Mouse (Mus musculus): ENCODE measurements at regions not wholly inside any gene's neighbourhood (a gene's known extent, or its start where the extent isn't known, plus 50 kb on each side); places are given as distances from the start of the nearest gene placed in this dataset.

DNA sequence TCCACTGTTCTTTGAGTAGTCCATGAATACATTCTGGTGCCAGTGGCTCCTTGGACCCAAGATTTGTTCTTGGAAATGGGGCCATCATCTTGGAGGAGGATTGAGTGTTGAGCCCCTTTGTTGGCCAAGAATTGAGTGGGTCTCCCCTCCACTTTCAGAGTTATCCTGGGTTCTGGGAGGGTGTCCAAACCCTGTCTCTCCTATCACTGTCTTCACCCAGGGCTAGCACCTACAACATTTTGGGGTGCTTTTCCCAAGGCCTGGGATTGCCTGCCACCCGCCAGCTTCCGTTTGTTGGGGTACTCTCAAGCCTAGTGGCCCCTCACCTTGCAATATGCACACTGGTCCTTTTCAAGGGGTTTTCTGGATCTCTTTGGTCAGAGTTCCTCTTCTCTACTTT is 568.8 kb upstream of the Tbl1xr1 start:
- no peak for DNase-seq (ENCODE audit: low spot score in 2 of 2)

- DNase-seq (ENCODE audit: low spot score in 2 of 2) = no peak
These were observed 564.4 kb upstream of the Tbl1xr1 start for GRCm38 (mm10) chr3:21512081-21512480.

DNA sequence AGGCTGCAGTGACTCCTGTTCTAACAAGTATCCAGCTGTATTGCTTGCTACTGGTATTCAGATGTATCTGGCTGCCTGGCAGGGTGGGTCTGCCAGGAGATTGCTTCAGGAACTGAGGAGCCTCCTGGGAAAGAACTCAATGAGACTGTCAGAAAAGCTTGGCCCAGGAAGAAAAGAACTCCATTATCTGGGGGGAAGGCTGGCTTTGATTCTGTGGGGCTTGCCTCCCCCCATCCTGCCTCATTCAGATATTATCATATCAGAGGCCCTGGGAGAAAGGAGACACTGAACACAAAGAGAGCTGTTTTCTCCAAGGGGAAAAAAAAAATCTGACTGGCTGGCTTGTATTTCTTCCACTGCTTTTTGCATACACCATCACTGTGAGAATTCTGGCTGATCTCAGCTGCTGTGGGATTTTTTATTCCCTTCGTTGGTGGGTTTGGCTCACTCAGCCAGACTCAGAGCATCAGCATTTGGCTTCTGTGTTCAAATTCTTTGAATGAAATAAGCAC is 552.0 kb upstream of the Tbl1xr1 start:
- peak; percentile 10 to 28 for DNase-seq (ENCODE audit: low spot score in 2 of 2)

DNA sequence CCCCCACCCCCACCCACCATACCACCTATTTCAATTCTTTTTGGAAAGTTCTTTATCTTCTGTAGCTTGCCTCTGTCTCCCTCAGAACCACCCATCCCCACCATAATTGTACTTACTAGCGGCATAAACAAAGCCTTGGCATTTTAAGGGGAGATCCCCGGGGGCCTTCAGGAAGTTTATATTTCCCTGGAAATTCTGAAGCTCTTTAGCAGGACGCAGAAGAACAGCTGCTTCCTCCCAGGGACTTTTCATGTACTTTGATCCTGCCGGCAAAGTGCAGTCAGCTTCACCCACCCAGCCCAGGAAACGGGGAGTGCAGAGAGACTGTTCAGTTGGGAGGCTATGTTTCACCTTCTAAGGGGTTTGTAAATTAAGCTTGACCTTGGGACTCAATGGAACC is 545.6 kb upstream of the Tbl1xr1 start:
- no peak for DNase-seq (ENCODE audit: low spot score in 2 of 2)

DNA sequence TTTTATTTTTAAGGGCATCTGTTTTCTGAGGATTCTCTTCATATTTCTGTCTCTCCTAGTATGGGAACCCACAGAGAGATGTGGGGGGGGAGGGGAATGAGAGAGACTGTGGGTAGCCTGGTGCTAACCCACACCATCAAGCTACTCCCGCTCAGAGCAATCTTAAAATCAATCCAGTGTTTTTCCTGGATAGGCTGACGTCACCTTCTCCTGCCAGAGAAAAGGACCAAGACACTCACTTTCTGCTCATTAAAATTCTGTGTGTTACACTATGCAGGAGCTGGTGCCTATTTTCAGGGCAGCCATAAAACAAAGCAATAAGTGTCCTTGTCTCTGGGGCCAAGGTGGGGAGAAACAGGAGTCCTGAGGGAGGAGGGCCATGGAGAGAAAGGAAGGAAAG is 537.3 kb upstream of the Tbl1xr1 start:
- no peak for DNase-seq (ENCODE audit: low spot score in 2 of 2)

DNA sequence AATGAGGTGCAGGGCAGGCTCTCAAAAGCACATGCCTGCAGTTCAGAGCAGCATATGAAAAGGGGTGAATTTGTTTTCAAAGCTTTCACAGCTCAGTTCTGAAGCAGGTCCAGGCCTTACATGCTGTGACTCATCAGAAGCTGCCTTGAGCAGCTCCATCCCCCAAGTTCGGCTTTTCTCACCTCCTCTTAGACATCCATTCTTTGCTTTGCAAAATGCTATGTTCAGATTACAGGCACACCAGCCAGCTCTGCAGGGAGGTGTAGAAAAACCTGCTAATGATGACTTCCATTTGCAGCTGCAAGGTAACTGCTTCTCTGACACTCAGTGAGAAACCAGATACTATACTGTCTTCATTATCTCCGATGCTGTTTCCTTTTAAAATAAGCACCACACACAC is 532.0 kb upstream of the Tbl1xr1 start:
- peak; percentile 54 to 77 for DNase-seq (ENCODE audit: low spot score in 2 of 2)

- no peak for DNase-seq (ENCODE audit: low spot score in 2 of 2)
These were observed 531.1 kb upstream of the Tbl1xr1 start for GRCm38 (mm10) chr3:21545156-21545893.

GRCm38 (mm10) chr3:21546411-21546810 is 530.0 kb upstream of the Tbl1xr1 start:
- DNase-seq (ENCODE audit: low spot score in 2 of 2) = no peak

DNA sequence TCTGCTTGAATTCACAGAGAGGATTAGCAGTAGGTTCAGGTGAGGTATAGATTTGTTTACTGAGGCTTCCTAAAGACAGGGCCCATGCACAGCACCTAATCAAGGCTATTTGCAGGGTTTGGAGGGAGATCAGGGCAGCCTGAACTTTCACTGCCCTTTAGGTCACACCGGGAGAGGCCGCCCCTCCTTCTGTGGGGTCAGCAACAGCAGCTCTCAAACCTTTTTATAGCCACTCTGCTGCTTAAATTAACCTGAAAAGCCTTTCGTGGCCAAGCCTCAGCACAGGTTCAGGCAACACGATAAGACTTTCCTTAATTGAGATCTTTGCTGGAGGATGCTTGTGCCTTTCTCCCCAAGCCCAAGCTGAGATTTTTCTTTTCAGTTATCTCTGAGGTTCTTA is 526.8 kb upstream of the Tbl1xr1 start:
- no peak for DNase-seq (ENCODE audit: low spot score in 2 of 2)

DNA sequence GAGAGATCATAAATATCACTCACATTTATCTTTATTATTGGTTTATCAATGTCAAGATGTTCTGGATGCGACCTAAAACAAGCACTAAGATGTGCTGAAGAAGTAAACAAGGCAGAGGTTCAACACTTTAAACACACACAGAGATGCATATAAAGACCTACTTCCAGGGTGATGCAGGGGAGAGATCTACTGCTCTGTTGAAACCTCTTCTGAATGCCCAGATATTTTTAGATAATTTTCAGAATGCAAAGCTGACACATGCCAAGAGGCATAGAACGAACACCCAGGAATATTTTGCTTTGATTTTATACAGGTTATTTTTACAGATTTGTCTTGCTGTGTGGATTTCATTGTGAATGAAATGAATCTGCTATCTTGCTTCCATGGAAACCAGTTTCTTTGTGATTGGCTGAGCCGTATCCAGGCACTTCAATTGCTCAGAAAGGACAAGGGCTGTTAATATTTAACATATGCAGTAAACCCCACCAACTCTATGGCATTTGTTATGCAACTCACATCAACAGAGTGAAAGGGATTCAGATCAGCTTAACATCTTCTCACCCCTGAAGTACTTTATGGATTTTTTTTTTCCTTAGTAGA is 523.2 kb upstream of the Tbl1xr1 start:
- peak; percentile 24 to 74 for DNase-seq (ENCODE audit: low spot score in 2 of 2)

GRCm38 (mm10) chr3:21553859-21554258 is 522.6 kb upstream of the Tbl1xr1 start:
- no peak for DNase-seq (ENCODE audit: low spot score in 2 of 2)

- peak; percentile 61 to 80 for DNase-seq (ENCODE audit: low spot score in 2 of 2)
These were observed 518.5 kb upstream of the Tbl1xr1 start for GRCm38 (mm10) chr3:21557963-21558441.

DNA sequence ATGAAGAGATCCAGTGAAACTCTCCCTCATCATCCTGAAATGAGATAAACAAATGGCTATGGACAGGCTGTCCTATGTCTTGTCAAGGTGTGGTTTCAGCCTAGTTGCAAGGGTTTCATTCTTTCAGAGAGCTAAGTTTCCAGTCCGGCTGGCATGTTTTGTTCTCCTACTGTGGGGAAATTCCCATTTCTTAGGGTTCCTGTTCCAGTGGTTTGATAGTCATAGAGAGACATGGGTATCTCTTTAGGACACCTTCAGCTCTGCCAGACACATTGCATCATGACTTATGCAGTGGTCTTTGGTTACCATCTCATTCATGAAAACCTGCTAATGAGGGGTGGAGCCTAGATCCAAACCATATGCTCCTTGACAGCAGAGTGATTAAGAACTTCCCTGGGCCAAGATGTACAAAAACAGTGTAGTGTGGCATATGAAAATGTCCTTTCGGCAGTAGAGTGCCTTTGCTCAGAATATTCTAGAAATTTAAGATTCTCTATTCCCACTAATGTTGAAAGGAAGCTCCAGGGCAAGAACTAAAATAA is 513.6 kb upstream of the Tbl1xr1 start:
- DNase-seq (ENCODE audit: low spot score in 2 of 2) = no peak

- no peak for DNase-seq (ENCODE audit: low spot score in 2 of 2)
These were observed 513.0 kb upstream of the Tbl1xr1 start for GRCm38 (mm10) chr3:21563454-21563853.

- DNase-seq (ENCODE audit: low spot score in 2 of 2) = peak; percentile 75 to 95
These were observed 512.2 kb upstream of the Tbl1xr1 start for GRCm38 (mm10) chr3:21564211-21564781.

DNA sequence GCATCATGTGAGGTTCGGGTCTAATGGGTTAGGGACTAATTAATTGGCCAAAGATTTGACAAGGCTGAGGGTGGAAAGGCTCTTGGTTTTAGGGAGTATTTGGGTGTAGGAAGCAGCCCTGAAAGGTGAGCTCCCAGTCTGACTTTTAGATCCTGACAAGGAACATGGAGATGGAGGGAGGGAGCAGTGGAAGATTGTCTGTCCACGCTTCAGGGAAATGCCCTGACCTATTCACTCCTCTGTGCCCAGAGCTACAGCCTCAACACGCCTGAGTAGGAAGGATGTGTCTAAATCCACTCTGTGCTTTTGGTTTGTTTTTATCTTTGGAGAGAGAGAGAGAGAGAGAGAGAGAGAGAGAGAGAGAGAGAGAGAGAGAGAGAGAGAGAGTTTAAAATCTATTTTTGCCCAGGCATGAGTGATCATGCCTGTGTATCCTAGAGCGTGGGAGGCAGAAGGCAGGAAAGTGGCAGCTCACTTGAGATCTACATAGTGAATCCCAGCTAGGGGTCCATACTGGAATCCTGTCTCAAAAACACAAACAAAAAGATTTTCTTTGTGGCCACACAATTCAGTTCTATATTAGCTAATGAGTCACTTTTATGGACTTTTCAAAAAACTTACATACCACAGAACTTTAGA is 511.5 kb upstream of the Tbl1xr1 start:
- no peak for DNase-seq (ENCODE audit: low spot score in 2 of 2)

GRCm38 (mm10) chr3:21569721-21570120 is 506.7 kb upstream of the Tbl1xr1 start:
- DNase-seq (ENCODE audit: low spot score in 2 of 2) = peak; percentile 35 to 69

GRCm38 (mm10) chr3:21578635-21579034 is 497.8 kb upstream of the Tbl1xr1 start:
- no peak for DNase-seq (ENCODE audit: low spot score in 2 of 2)

GRCm38 (mm10) chr3:21582122-21582521 is 494.3 kb upstream of the Tbl1xr1 start:
- DNase-seq (ENCODE audit: low spot score in 2 of 2) = no peak

- no peak for DNase-seq (ENCODE audit: low spot score in 2 of 2)
These were observed 490.7 kb upstream of the Tbl1xr1 start for GRCm38 (mm10) chr3:21585767-21586166.

DNA sequence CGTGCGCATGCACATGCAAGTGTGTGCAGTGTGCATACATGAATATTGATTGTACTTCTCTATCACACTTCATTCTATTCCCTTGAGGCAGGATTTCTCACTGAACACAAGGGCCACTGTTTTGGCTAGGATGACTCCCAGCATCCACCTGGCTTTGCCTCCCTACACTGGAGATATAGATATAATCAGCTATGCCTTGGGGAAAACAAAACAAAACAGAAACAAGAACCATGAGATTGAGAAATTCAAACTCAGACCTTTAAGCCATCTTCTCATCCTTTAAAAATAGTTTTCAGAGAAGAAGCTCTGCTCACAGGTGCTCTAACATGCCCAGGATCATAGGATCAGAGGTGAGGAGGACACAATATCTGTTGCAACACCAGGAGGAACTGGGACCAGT is 469.6 kb upstream of the Tbl1xr1 start:
- no peak for DNase-seq (ENCODE audit: low spot score in 2 of 2)

- DNase-seq (ENCODE audit: low spot score in 2 of 2) = no peak
These were observed 466.2 kb upstream of the Tbl1xr1 start for GRCm38 (mm10) chr3:21610231-21610630.
